ENCODE assay signal across 8 mouse cellular contexts in genomic region chr4:120850946-120851345, GRCm38 (mm10). TPM values are rescaled to one million over a fixed set of nuclear protein-coding genes. Genes with fewer than 3 reads are reported as not detected.
DNase-seq lines count a peak whose midpoint lies in the region; ATAC-seq and TF ChIP-seq lines count a peak whose summit lies in the region.

No protein-coding gene starts in this region.

- H3K27me3 ChIP-seq in midbrain, embryonic 13.5 days = peaks cover 31% of the 10 kb centered on the region
- peaks cover 6% of the 10 kb centered on the region for H3K27me3 ChIP-seq in spleen, adult 2 months (ENCODE audit: control insufficient read depth, insufficient read depth, low read length)

- H3K4me3 ChIP-seq in midbrain, embryonic 13.5 days (replicated peaks) = no peak overlapping the region
- H3K4me3 ChIP-seq in spleen, adult 2 months (ENCODE audit: extremely low read depth, insufficient read depth, insufficient read length) = no peak overlapping the region

- no peak for TF ChIP-seq POLR2A in spleen, adult 2 months (IDR thresholded peaks at IDR 0.05; ENCODE audit: low read depth, low read length)

- H3K27ac ChIP-seq in midbrain, embryonic 13.5 days = no peak overlapping the region
- H3K27ac ChIP-seq in spleen, adult 2 months (ENCODE audit: insufficient read depth, low read length) = no peak overlapping the region

- no peak overlapping the region for H3K4me2 ChIP-seq in midbrain, embryonic 13.5 days (replicated peaks)

- peak; percentile 77; the same call in 1 of the 2 replicates for TF ChIP-seq CTCF in spleen, adult 2 months (IDR thresholded peaks at IDR 0.05; ENCODE audit: extremely low read depth, insufficient read depth, insufficient read length, insufficient replicate concordance)

- peaks cover 8% of the 10 kb centered on the region for H3K4me1 ChIP-seq in midbrain, embryonic 13.5 days (replicated peaks)
- H3K4me1 ChIP-seq in spleen, adult 2 months (ENCODE audit: control insufficient read depth, insufficient read depth, insufficient read length) = no peaks in the 10 kb centered on the region; the same call in 1 of the 2 replicates

- H3K9me3 ChIP-seq in midbrain, embryonic 13.5 days = no peaks in the 10 kb centered on the region

- peak; percentile 57 to 86 for DNase-seq in adrenal gland, adult (ENCODE audit: inconsistent age in 2 of 2, low spot score in 1 of 2)
- DNase-seq in adrenal gland, adult 8-10 months = no peak
- DNase-seq in adrenal gland, postnatal 10 days = peak; percentile 80
- peak; percentile 78 for DNase-seq in embryo, embryonic 11 days
- peak; percentile 75 for DNase-seq in heart, postnatal 4 days
- DNase-seq in left cerebral cortex, postnatal 10 days (ENCODE audit: extremely low spot score in 1 of 2, low spot score in 2 of 2) = peak; percentile 63 to 75
- DNase-seq in spleen, adult 2 months (ENCODE audit: low read depth in 1 of 2, low spot score in 2 of 2) = peak; percentile 21 to 66

- no peaks in the 10 kb centered on the region for H3K36me3 ChIP-seq in midbrain, embryonic 13.5 days
- no peaks in the 10 kb centered on the region for H3K36me3 ChIP-seq in spleen, adult 2 months (ENCODE audit: control insufficient read depth, insufficient read depth, low read length)

- WGBS in midbrain, embryonic 13.5 days = 3% methylated on average over 10 of the region's 10 CpGs
- 2% methylated on average over 10 of the region's 10 CpGs for WGBS in spleen, adult 2 months

- intact Hi-C loops in left cerebral cortex, postnatal 10 days (cut with DNase I) = loop anchor here (2.0 kb wide), 2 partner anchors 36 to 60 kb away; no protein-coding TSS in a partner anchor

- H3K9ac ChIP-seq in midbrain, embryonic 13.5 days (replicated peaks) = no peak overlapping the region

- peak; percentile 25; the same call in 1 of the 2 replicates for ATAC-seq in midbrain, embryonic 13.5 days

RNA-seq across cellular contexts. Expression of gene Rims3, which starts 3.7 kb away (rescaled TPM):
- 10 to 100 TPM; 10.5 to 20.5 (median 15.0) TPM for total RNA-seq in adrenal gland, adult 8-10 months (2022)
- total RNA-seq in adrenal gland, postnatal 10 days (2021) = 1 to 10 TPM; 6.2 to 6.5 TPM
- total RNA-seq in heart, postnatal 4 days (2021) = under 1 TPM; 0.21 to 0.29 TPM
- 10 to 100 TPM; 38.9 to 41.0 TPM for total RNA-seq in left cerebral cortex, postnatal 10 days (2021)
- 9.8 and 11.0 TPM in 2 replicates for polyA plus RNA-seq in midbrain, embryonic 13.5 days (2015; fragmentation: Nextera tagmentation; extraction: Ambion mirVana)
- polyA plus RNA-seq in spleen, adult 2 months (2012; rRNA removed) = 6.2 and 8.7 TPM in 2 replicates

RNA-seq across cellular contexts. Expression of gene Nfyc, which starts 19.6 kb away (rescaled TPM):
- 10 to 100 TPM; 53.7 to 65.7 (median 59.4) TPM for total RNA-seq in adrenal gland, adult 8-10 months (2022)
- total RNA-seq in adrenal gland, postnatal 10 days (2021) = 10 to 100 TPM; 44.4 to 70.7 TPM
- total RNA-seq in heart, postnatal 4 days (2021) = 10 to 100 TPM; 90.3 to 96.0 TPM
- 10 to 100 TPM; 43.8 to 47.9 TPM for total RNA-seq in left cerebral cortex, postnatal 10 days (2021)
- polyA plus RNA-seq in midbrain, embryonic 13.5 days (2015; fragmentation: Nextera tagmentation; extraction: Ambion mirVana) = 87.1 and 88.8 TPM in 2 replicates
- 105 and 161 TPM in 2 replicates for polyA plus RNA-seq in spleen, adult 2 months (2012; rRNA removed)

Comparison
In these comparisons a context has a peak if more than half of its experiments do, and no peak if none do; other contexts are left out.
1. RNA of gene Rims3, which starts 3.7 kb away (total RNA-seq): 38.9 to 41.0 TPM in left cerebral cortex, postnatal 10 days, 10.5 to 20.5 TPM in adrenal gland, adult 8-10 months and 6.2 to 6.5 TPM in adrenal gland, postnatal 10 days; 0.21 to 0.29 TPM in heart, postnatal 4 days; every median in the first group is over 4 times any median in the second.